Mouse (Mus musculus): Measurements from ENCODE around the gene B3galt4. TPM values are rescaled to one million over a fixed set of nuclear protein-coding genes. Genes with fewer than 3 reads are reported as not detected.

The B3galt4 gene
- polyA plus RNA-seq (2012; rRNA removed): 1.4 and 1.9 TPM in 2 replicates

DNA sequence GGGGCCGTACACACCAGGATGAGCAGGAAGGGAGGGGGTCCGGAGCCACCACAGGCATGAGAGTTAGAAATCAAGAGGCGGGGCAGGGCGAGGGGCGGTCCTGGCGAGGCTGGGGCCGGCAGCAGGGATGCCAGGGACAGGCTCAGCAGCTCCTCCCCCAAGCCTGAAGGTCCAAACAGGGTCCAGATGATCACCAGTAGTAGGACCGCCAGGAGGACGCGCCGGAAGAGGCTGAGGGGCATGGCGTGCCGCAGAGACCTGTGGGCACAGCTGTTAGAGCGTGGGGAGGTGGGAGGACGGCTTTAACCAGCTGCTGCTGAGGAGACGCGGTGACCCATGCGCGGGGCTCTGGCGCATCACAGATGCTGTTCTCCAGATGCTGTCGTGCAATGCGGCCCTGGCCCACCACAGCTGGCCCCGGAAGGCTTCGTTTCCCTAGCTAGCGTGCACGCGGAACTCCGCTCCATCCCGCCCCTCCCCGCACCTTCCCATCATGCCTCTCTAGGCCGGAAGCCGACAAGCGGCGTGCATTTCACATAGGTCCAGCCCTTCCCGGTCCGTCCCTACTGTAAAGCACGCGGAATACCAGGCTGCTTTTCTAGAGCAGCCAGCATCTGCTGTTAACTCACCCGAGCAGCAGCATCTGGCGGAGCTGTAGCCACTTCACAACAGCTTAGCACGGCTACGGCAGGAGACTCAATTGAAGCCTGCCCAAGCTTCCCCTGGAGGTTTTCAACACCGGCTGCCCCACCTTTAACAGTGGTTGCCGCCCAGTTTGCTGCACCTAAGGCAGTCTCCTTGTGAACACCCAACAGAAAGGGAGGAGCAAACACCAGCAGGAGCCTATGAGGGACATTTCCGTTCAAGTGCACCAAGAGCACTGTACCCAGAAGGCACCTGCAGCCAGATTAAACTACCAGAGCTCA is at the start of gene B3galt4:
Gene B3galt4 (minus strand): TSS at position 468 of the 926 bp plus-strand sequence.

DNA sequence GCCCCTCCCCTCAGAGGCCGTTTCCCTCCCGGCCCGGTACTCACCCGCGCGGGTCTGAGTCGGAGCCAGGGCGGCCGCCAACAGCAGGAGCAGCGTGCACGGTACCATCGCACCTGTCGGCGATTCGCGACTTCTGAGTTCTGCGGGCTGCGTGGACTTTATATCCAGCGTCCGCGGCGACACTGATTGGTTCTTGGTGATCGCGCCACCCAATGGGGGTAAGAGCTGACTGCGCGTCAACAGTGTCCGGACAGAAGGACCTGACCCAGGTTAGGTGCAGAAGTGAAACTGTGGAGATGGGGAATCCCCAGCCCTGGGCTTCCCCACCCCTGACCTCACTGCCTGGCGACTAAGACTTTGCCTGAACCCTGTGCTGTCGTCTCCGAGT is 48.9 kb upstream of the B3galt4 start, which contains the start of gene H2-K1:
Gene H2-K1 (minus strand): TSS at position 198 of the 388 bp plus-strand sequence.

DNA sequence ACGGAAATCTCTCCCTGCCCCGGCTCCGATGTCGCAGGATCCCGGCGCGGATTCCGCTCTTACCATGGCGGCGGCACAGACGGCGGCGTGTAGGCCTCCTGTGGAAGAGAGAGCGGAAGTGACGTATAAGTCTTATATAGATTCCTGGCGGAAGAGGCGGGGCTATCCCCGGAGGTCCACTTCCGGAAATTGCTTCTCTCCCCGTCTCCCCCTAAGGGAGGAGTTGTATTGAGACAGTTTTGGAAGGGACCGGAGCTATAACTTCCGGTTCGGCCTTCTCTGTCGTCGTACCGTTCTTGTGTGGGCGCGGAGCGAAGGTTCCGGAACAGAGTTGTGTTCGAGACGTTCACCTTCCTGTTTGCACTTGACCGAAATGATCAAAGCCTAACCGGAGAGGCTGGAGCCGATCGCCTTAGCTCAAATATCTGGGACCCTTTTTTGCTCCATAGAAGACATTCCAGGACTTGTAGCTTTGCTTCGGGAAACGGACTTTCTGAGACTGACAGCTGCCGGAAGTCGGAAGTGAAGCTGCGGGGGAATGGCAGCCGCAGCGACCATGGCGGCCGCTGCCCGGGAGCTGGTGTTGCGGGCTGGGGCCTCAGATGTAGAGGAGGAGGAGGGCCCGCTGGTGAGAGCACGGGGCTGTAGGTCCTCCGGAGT is 4.4 kb upstream of the B3galt4 start, which contains the start of the genes Vps52 and Rps18:
Gene Vps52 (plus strand): TSS at position 258 of the 660 bp plus-strand sequence.
Gene Rps18 (minus strand): TSS at position 447 of the 660 bp plus-strand sequence.

DNA sequence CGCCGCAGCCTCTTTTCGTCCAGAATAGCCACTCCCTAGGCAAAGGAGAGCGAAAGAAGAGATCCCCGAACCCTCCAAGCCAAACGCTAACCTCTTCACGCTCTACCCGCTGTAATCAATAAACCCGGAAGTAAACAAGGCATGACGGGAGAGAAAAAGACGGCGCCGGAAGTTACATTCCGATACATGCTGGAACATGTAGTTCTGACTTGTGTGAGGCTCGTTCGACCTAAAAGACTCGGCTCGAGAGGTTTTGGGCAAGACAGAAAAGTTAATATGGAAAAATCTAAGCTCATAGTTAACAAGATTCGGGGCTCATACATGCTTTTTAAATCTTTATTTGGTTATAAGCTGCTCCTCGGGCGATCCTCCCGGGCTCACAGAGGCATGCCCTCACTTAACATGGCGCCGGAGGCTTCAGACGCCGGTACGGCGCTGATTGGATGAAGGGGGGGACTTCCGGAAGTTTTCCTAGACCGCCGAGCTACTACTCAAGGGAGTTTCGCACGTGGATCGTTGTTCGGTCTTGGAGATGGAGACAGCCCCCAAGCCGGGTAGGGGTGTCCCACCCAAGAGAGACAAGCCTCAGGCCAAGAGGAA is 11.0 kb downstream of the B3galt4 start, which contains the start of the genes Pfdn6 and Wdr46:
Gene Pfdn6 (minus strand): TSS at position 138 of the 600 bp plus-strand sequence.
Gene Wdr46 (plus strand): TSS at position 455 of the 600 bp plus-strand sequence.

DNA sequence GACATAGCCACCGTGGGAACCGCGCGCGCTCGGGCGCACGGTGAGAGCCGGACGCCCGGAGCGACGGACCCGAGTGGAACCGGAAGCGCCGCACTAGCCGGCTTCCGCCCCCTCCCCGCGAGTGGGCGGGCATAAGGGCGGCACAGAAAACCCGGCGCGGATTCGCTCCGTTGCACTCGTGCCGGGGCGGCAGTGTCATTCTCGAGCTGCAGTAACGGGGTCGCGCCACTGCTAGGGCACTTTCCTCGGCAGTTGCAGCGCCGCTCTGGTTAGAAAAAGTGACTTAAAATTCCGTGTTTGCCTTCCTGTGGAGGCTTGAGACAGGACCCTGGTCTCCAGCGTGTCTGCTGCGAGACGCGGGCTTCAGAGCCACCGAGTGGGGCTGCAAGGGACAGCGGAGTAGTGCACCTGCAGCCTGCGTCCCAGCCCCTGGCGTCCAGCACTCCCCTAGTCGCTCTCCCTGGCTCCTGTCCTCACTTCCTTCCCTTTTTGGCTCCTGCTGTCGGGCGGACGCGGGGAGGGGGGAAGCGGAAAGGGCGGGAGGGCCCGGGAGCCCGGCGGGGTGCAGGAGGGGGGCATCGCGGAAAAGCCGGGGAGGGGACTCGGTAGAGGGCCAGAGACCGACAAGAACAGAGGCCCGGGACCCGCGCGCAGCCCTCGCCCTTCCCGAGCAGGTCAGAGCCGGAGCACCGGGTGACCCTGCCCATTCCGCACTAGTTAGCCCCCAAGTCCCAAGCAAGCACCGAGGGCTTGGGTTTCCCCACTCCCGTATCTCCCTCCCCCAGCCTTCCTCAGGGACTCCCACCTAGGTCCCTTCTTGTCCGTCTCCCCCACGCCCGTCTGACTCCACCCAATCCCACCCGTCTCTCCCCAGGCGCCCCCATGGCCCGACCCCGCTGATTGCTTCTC is 21.7 kb downstream of the B3galt4 start, which contains the start of gene Rgl2:
Gene Rgl2 (plus strand): TSS at position 173 of the 909 bp plus-strand sequence.

DNA sequence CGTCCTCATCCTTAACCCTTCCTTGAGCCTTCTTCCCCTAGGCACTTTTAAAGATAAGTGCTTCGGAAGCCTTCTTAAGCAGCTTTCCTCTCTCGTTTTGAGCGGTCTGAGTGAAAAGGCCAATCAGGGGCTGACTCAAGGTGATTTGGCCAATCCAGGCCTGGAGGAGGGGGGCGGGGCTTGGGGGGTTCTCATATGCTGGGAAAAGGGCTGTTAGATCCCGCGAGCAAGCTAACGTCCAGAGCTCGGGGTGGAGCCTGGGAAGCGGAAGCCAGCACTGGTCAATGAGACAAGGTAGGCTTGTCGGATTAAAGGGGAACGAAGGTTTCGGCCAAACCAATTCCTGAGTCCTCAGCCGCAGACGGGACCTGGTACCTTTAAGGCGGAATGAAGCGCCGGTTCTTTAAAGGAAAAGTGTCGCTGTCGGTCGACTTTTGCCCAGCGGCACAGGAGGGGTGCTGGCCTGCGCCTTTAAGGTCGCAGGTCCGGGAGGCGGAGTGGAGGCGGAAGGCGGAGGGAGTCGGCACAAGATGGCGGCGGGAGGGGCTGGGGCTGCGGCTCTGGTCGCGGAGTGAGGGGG is 35.5 kb downstream of the B3galt4 start, which contains the start of the genes Tapbp and Zbtb22:
Gene Tapbp (plus strand): TSS at position 229 of the 580 bp plus-strand sequence.
Gene Zbtb22 (plus strand): TSS at position 234 of the 580 bp plus-strand sequence.

DNA sequence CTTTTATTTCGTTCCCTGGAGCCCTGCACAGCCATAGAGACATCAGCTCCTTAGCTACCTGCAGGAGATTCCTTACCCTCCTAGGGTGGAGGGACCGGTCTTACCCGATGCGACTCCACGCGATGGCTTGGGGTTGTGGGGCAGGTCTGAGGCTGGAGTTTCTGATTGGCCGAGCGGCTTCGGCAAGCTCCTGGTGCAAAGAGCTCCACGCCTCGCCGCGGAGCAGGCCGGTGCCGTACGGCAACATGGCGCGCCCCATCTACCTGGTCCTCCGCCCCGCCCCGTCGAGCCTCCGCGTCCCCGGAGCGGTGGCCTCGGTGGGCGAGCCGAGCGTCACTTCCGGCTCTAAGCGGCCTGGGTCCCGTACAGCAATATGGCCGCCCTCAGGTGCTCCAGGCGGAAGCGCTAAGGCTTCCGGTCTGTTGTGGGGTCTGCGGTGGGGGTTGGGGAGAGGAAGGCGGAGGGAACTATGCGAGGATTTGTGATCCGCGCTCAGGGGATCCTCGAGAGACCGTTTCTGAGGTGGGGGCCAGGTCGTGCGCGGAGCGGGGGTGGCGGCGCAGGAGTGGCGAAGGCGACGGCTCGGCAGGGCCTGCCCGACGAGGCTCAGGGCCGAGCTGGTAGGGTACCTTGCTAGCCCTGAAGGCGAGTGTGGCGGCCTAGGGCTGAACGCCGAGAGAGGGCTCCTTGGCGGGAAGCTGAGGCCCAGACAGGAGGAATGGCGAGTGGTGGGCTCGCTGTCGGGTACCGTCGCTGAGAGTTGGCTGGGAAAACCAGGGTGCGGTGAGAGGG is 42.0 kb downstream of the B3galt4 start, which contains the start of gene Daxx:
Gene Daxx (plus strand): TSS at position 338 of the 792 bp plus-strand sequence.

DNA sequence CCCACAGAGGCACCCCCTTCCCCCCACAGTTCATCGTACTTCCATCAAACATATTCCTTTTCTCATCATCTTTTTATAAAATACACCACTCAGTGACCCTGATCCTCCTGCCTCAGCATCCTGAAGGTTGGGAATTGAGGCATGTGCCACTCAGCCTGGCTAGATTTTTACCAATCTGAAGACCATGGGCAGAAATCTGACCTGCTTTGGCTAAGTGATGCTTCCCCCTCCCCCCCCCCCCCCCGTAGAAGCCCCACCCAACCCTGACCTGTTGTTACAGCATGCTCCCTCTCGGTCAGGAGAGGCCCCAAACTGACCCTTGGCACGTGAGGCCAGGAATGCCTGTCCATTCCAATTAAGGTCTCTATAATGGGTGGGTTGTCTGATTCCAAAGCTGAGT is 46.5 kb downstream of the B3galt4 start, which contains the start of gene Platr17:
Gene Platr17 (plus strand): TSS at position 301 of the 400 bp plus-strand sequence.

Other genes starting within 250 kb of the B3galt4 start
- gene March2, start 232.8 kb downstream of the B3galt4 start, polyA plus RNA-seq (2012; rRNA removed): 124 and 134 TPM in 2 replicates
- gene Rab11b, start 191.0 kb downstream of the B3galt4 start, polyA plus RNA-seq (2012; rRNA removed): 86.1 and 92.3 TPM in 2 replicates
- gene Angptl4, start 169.7 kb downstream of the B3galt4 start, polyA plus RNA-seq (2012; rRNA removed): 51.8 and 56.4 TPM in 2 replicates
- gene Kank3, start 141.0 kb downstream of the B3galt4 start, polyA plus RNA-seq (2012; rRNA removed): 15.8 and 17.2 TPM in 2 replicates
- gene Rps28, start 126.9 kb downstream of the B3galt4 start, polyA plus RNA-seq (2012; rRNA removed): 624 and 816 TPM in 2 replicates
- gene Ndufa7, start 126.9 kb downstream of the B3galt4 start, polyA plus RNA-seq (2012; rRNA removed): 189 and 197 TPM in 2 replicates
- 8.3 and 9.0 TPM in 2 replicates for gene Cd320, start 108.4 kb downstream of the B3galt4 start, polyA plus RNA-seq (2012; rRNA removed)
- gene Gm7029, start 77.7 kb downstream of the B3galt4 start, polyA plus RNA-seq (2012; rRNA removed): not detected in 2 replicates
- 19.2 and 21.8 TPM in 2 replicates for gene Kifc1, start 60.8 kb downstream of the B3galt4 start, polyA plus RNA-seq (2012; rRNA removed)
- 0.63 and 0.78 TPM in 2 replicates for gene Platr17, start 46.4 kb downstream of the B3galt4 start, polyA plus RNA-seq (2012; rRNA removed)
- gene Daxx, start 42.1 kb downstream of the B3galt4 start, polyA plus RNA-seq (2012; rRNA removed): 17.5 and 19.5 TPM in 2 replicates
- gene Tapbp, start 35.6 kb downstream of the B3galt4 start, polyA plus RNA-seq (2012; rRNA removed): 19.7 and 21.7 TPM in 2 replicates
- gene Zbtb22, start 35.6 kb downstream of the B3galt4 start, polyA plus RNA-seq (2012; rRNA removed): 11.4 and 11.9 TPM in 2 replicates
- gene Rgl2, start 21.9 kb downstream of the B3galt4 start, polyA plus RNA-seq (2012; rRNA removed): 21.4 and 28.9 TPM in 2 replicates
- 45.7 and 46.0 TPM in 2 replicates for gene Pfdn6, start 11.1 kb downstream of the B3galt4 start, polyA plus RNA-seq (2012; rRNA removed)
- gene Wdr46, start 10.8 kb downstream of the B3galt4 start, polyA plus RNA-seq (2012; rRNA removed): 11.8 and 12.7 TPM in 2 replicates
- 15.0 and 17.0 TPM in 2 replicates for gene Vps52, start 4.3 kb upstream of the B3galt4 start, polyA plus RNA-seq (2012; rRNA removed)
- 1,178 and 1,295 TPM in 2 replicates for gene Rps18, start 4.5 kb upstream of the B3galt4 start, polyA plus RNA-seq (2012; rRNA removed)
- 340 and 427 TPM in 2 replicates for gene H2-K1, start 48.9 kb upstream of the B3galt4 start, polyA plus RNA-seq (2012; rRNA removed)
- gene Ring1, start 73.2 kb upstream of the B3galt4 start, polyA plus RNA-seq (2012; rRNA removed): 12.5 and 18.5 TPM in 2 replicates
- gene H2-Ke6, start 76.6 kb upstream of the B3galt4 start, polyA plus RNA-seq (2012; rRNA removed): 51.8 and 62.7 TPM in 2 replicates
- 42.7 and 48.3 TPM in 2 replicates for gene Slc39a7, start 80.2 kb upstream of the B3galt4 start, polyA plus RNA-seq (2012; rRNA removed)
- gene Rxrb, start 80.3 kb upstream of the B3galt4 start, polyA plus RNA-seq (2012; rRNA removed): 18.5 and 21.0 TPM in 2 replicates
- gene Col11a2, start 87.9 kb upstream of the B3galt4 start, polyA plus RNA-seq (2012; rRNA removed): 0.48 and 0.67 TPM in 2 replicates
- 0.81 and 1.1 TPM in 2 replicates for gene H2-Oa, start 140.9 kb upstream of the B3galt4 start, polyA plus RNA-seq (2012; rRNA removed)
- 4.5 and 5.3 TPM in 2 replicates for gene H2-DMa, start 168.1 kb upstream of the B3galt4 start, polyA plus RNA-seq (2012; rRNA removed)
- 45.0 and 46.4 TPM in 2 replicates for gene Brd2, start 171.1 kb upstream of the B3galt4 start, polyA plus RNA-seq (2012; rRNA removed)
- 0.83 and 0.86 TPM in 2 replicates for gene H2-DMb2, start 191.8 kb upstream of the B3galt4 start, polyA plus RNA-seq (2012; rRNA removed)
- 2.5 and 2.6 TPM in 2 replicates for gene H2-DMb1, start 201.6 kb upstream of the B3galt4 start, polyA plus RNA-seq (2012; rRNA removed)
- gene Tap1, start 236.1 kb upstream of the B3galt4 start, polyA plus RNA-seq (2012; rRNA removed): 8.9 and 10.8 TPM in 2 replicates
- gene Psmb9, start 236.3 kb upstream of the B3galt4 start, polyA plus RNA-seq (2012; rRNA removed): 14.2 and 19.7 TPM in 2 replicates
- gene Psmb8, start 246.2 kb upstream of the B3galt4 start, polyA plus RNA-seq (2012; rRNA removed): 26.6 and 37.5 TPM in 2 replicates

Measured in liver, embryonic 18 days (tissue).